Mouse (Mus musculus): Measurements from ENCODE around the gene Rerg. TPM values are rescaled to one million over a fixed set of nuclear protein-coding genes. Genes with fewer than 3 reads are reported as not detected.

The Rerg gene
- polyA plus RNA-seq (2012; rRNA removed): 6.8 and 7.1 TPM in 2 replicates

DNA sequence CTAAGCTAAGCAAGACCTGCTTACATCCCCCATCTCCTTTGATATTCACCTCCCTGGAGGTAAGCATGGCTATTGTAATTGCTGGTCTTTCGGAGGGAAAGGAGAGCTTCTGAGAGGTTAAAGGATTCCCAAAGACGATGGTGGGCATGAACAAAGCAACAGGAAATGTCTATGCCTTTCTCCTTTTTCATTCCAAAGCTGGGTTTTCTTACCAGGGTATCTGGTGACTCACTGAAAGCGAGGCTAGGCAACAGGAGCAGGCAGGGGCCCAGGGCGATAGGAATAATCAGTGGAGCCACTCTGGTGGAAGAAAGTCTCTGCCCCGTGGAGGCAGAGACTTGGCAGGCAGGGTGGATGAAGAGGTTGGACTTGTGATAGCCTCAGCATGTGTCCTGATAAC is at the start of gene Rerg:
Gene Rerg, minus strand, starts transcription at position 272 of the 400 bp plus-strand sequence.
- no peak for TF ChIP-seq CTCF (IDR thresholded peaks at IDR 0.05; ENCODE audit: extremely low read depth, insufficient read depth, low read length)
- TF ChIP-seq POLR2A (IDR thresholded peaks at IDR 0.05; ENCODE audit: extremely low read depth, insufficient read depth, low read length): no peak
- H3K4me3 ChIP-seq (ENCODE audit: insufficient read depth, low read length): peak within 1 kb of the TSS; percentile 19
- H3K27ac ChIP-seq (ENCODE audit: insufficient read depth, low read length): no peak within 1 kb of the TSS

DNA sequence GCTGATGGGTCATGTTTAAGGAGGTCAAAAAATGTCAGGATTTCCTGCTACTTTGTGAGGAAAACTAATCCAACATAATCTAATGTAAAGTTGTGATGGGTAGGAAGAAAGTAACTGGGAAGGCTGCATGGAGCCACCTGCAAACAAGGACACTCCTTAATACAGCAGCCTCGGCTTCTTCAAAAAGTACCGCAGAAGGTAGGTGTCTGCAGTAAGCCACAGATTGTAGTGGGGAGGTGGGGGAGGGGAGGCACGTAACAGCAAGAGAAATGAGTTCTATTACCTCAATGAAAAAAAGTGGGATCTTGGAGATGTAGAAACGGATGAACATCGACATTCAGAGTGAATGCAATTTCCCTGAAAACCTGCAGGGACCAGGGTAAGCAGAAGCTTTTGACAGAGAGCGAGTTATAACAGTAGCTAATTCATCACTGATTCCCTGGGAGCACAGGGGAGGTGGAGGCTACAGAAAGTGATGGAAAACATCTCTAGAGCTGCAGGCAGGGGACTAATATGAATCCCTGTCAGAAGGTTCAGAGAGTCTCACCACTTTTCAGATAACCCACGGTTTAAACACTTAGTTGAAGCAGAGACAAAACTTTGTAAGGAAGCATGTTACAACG is 47.7 kb upstream of the Rerg start:
- TF ChIP-seq CTCF (IDR thresholded peaks at IDR 0.05; ENCODE audit: extremely low read depth, insufficient read depth, low read length) (no peak), POLR2A (IDR thresholded peaks at IDR 0.05; ENCODE audit: extremely low read depth, insufficient read depth, low read length) (no peak)
- H3K4me1 ChIP-seq (ENCODE audit: control insufficient read depth, insufficient read depth, low read length): no peaks in the 10 kb centered on the region
- no peak overlapping the region for H3K4me3 ChIP-seq (ENCODE audit: insufficient read depth, low read length)
- no peak overlapping the region for H3K27ac ChIP-seq (ENCODE audit: insufficient read depth, low read length)

More for the DNA sequence above, at the start of gene Rerg:
- H3K4me1 ChIP-seq (ENCODE audit: control insufficient read depth, insufficient read depth, low read length): no peaks in the 10 kb centered on the region

GRCm38 (mm10) chr6:137211441-137211840 is 41.1 kb upstream of the Rerg start:
- no peak for TF ChIP-seq CTCF (IDR thresholded peaks at IDR 0.05; ENCODE audit: extremely low read depth, insufficient read depth, low read length)
- no peak for TF ChIP-seq POLR2A (IDR thresholded peaks at IDR 0.05; ENCODE audit: extremely low read depth, insufficient read depth, low read length)
- no peak overlapping the region for H3K4me3 ChIP-seq (ENCODE audit: insufficient read depth, low read length)
- H3K4me1 ChIP-seq (ENCODE audit: control insufficient read depth, insufficient read depth, low read length): no peaks in the 10 kb centered on the region
- H3K27ac ChIP-seq (ENCODE audit: insufficient read depth, low read length): no peak overlapping the region

GRCm38 (mm10) chr6:137210991-137211390 is 40.7 kb upstream of the Rerg start:
- no peaks in the 10 kb centered on the region for H3K4me1 ChIP-seq (ENCODE audit: control insufficient read depth, insufficient read depth, low read length)
- TF ChIP-seq CTCF (IDR thresholded peaks at IDR 0.05; ENCODE audit: extremely low read depth, insufficient read depth, low read length): no peak
- no peak for TF ChIP-seq POLR2A (IDR thresholded peaks at IDR 0.05; ENCODE audit: extremely low read depth, insufficient read depth, low read length)

GRCm38 (mm10) chr6:137209992-137210391 is 39.7 kb upstream of the Rerg start:
- H3K4me1 ChIP-seq (ENCODE audit: control insufficient read depth, insufficient read depth, low read length): no peaks in the 10 kb centered on the region
- no peak overlapping the region for H3K4me3 ChIP-seq (ENCODE audit: insufficient read depth, low read length)
- no peak overlapping the region for H3K27ac ChIP-seq (ENCODE audit: insufficient read depth, low read length)
- TF ChIP-seq CTCF (IDR thresholded peaks at IDR 0.05; ENCODE audit: extremely low read depth, insufficient read depth, low read length) (no peak), POLR2A (IDR thresholded peaks at IDR 0.05; ENCODE audit: extremely low read depth, insufficient read depth, low read length) (no peak)

More at GRCm38 (mm10) chr6:137210991-137211390, 40.7 kb upstream of the Rerg start:
- Histone ChIP-seq H3K4me3 (ENCODE audit: insufficient read depth, low read length) (no peak overlapping the region), H3K27ac (ENCODE audit: insufficient read depth, low read length) (no peak overlapping the region)

DNA sequence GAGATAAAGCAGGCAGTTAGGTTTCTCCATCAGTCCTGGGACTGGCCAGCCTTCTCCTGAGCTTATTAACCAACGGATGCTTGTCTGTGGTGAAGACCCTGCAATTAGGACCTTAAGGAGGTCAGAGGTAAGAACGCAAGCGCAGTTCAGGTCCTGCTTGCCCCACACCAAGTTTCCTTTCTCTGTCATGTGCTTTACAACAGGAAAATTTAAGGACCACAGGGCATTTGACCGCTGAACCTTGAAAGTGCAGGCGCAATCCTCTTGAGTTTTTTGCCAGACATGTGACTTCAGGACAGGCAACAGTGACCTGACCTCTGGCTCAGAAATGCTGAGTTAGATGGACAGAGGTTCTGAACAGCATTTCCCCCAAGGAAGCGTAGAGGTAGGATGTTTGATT is 36.8 kb upstream of the Rerg start:
- TF ChIP-seq CTCF (IDR thresholded peaks at IDR 0.05; ENCODE audit: extremely low read depth, insufficient read depth, low read length): no peak
- TF ChIP-seq POLR2A (IDR thresholded peaks at IDR 0.05; ENCODE audit: extremely low read depth, insufficient read depth, low read length): no peak
- no peak overlapping the region for H3K4me3 ChIP-seq (ENCODE audit: insufficient read depth, low read length)
- H3K27ac ChIP-seq (ENCODE audit: insufficient read depth, low read length): no peak overlapping the region
- no peaks in the 10 kb centered on the region for H3K4me1 ChIP-seq (ENCODE audit: control insufficient read depth, insufficient read depth, low read length)

DNA sequence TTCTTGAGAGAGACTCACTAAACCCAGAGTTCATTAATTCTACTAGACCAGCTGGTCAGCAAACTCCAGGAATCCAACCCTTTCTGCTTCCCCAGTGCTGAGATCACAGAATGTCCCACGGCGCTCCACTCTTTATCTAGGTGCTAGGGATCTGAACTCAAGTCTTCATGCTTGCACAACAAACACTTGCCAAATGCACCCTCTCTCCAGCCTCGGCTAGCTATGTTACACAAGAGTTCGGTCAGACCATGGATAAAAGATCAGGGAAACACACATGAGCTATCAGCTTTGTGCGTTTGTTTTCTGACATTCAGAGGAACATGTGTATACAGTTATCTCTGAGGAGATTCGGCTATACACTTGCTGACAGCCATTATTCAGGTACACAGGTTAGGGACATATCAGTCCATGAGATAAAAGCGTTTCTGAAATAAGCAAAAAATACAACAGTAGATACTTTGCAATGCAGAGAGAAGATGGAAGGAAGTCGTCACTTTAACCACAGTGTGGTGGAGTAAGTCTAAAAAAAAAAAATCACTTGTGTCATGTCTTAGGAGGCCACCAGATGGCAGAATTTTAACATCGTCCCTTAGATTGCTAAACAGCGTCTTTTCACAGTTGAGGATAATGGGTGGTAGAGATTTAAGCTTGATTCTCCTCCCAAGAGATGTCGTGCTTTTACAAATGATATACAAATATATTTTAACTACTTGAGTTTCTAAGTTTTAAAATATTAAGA is 35.5 kb upstream of the Rerg start:
- no peak for TF ChIP-seq CTCF (IDR thresholded peaks at IDR 0.05; ENCODE audit: extremely low read depth, insufficient read depth, low read length)
- no peak for TF ChIP-seq POLR2A (IDR thresholded peaks at IDR 0.05; ENCODE audit: extremely low read depth, insufficient read depth, low read length)
- Histone ChIP-seq H3K4me3 (ENCODE audit: insufficient read depth, low read length) (no peak overlapping the region), H3K27ac (ENCODE audit: insufficient read depth, low read length) (no peak overlapping the region), H3K4me1 (ENCODE audit: control insufficient read depth, insufficient read depth, low read length) (no peaks in the 10 kb centered on the region)

DNA sequence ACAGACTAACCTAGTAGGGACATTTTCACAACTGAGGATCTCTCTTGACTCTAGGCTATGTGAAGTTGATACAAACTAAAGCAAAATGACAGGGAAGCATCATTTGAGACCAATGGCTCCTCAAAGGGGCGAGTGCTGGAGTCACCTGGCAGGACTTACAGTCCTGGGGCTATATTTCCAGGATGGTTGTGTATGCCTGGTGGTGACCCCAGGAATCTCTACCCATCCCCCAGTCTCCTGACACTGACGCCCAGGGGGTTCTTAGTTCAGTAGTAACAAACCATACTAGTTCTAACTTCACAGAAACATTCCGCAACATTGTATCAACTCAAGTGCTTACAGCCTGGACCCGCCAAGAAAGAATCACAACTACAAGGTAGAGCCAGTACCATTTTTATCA is 32.4 kb upstream of the Rerg start:
- no peak overlapping the region for H3K27ac ChIP-seq (ENCODE audit: insufficient read depth, low read length)
- no peak overlapping the region for H3K4me3 ChIP-seq (ENCODE audit: insufficient read depth, low read length)
- no peaks in the 10 kb centered on the region for H3K4me1 ChIP-seq (ENCODE audit: control insufficient read depth, insufficient read depth, low read length)
- TF ChIP-seq POLR2A (IDR thresholded peaks at IDR 0.05; ENCODE audit: extremely low read depth, insufficient read depth, low read length) (no peak), CTCF (IDR thresholded peaks at IDR 0.05; ENCODE audit: extremely low read depth, insufficient read depth, low read length) (no peak)

DNA sequence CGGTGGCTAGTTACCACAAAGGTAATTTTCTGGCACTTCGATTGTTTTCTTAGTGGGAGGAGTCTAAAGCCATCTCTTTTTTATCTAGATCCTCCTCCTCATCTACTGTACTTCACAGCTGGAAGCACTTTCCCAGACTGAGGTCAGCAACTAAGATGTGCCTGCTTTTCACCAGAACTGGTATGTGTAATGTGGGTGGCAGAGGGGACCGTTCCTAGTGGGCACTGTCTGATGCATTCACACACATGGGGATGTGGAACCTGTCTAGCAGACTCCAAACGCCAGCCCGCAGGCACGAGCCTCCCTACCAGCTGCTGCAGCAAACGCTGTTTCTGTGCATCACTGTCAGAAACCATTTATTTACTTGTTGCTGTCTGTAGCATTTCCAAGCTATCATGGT is 31.3 kb upstream of the Rerg start:
- H3K27ac ChIP-seq (ENCODE audit: insufficient read depth, low read length): no peak overlapping the region
- no peaks in the 10 kb centered on the region for H3K4me1 ChIP-seq (ENCODE audit: control insufficient read depth, insufficient read depth, low read length)
- no peak for TF ChIP-seq CTCF (IDR thresholded peaks at IDR 0.05; ENCODE audit: extremely low read depth, insufficient read depth, low read length)
- no peak for TF ChIP-seq POLR2A (IDR thresholded peaks at IDR 0.05; ENCODE audit: extremely low read depth, insufficient read depth, low read length)
- no peak overlapping the region for H3K4me3 ChIP-seq (ENCODE audit: insufficient read depth, low read length)

DNA sequence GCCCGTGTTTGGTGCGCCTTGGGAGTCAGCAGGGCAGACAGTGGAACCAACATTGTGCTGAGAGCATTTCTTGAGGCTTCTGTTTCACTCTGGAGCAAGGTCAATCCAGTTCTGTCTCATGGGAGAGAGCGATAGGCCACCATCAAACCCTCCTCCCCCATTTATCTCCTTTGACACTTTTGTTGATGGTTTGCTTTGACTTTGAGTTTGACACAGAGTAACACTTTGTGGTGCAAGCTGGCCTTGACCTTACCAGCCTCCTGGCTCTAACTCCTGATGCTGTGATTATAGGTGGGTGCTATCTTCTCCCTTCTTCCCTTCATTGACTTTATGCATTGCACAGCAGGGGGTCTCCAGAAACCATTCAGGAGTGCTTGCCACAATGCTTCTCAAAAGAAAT is 30.9 kb upstream of the Rerg start:
- no peak for TF ChIP-seq CTCF (IDR thresholded peaks at IDR 0.05; ENCODE audit: extremely low read depth, insufficient read depth, low read length)
- no peak for TF ChIP-seq POLR2A (IDR thresholded peaks at IDR 0.05; ENCODE audit: extremely low read depth, insufficient read depth, low read length)
- H3K27ac ChIP-seq (ENCODE audit: insufficient read depth, low read length): no peak overlapping the region
- no peaks in the 10 kb centered on the region for H3K4me1 ChIP-seq (ENCODE audit: control insufficient read depth, insufficient read depth, low read length)
- no peak overlapping the region for H3K4me3 ChIP-seq (ENCODE audit: insufficient read depth, low read length)

All from cortical plate, adult 2 months (tissue).